Mouse (Mus musculus): Measurements from ENCODE around the gene Hsd3b1. TPM values are rescaled to one million over a fixed set of nuclear protein-coding genes. Genes with fewer than 3 reads are reported as not detected.

Gene Hsd3b1
- polyA plus RNA-seq, 1 experiment from 2014 or later, result not detected

- no peak for TF ChIP-seq CTCF (IDR thresholded peaks at IDR 0.05; ENCODE audit: low read depth)
- Histone ChIP-seq H3K4me3 (ENCODE audit: low read depth, low read length) (no peak overlapping the region), H3K9me3 (ENCODE audit: low read depth, low read length) (no peaks in the 10 kb centered on the region), H3K9ac (no peak overlapping the region), H3K36me3 (ENCODE audit: insufficient read depth) (no peaks in the 10 kb centered on the region), H3K27ac (ENCODE audit: low read depth) (no peak overlapping the region), H3K4me1 (ENCODE audit: insufficient read depth) (no peaks in the 10 kb centered on the region), H3K4me2 (no peak overlapping the region), H3K27me3 (ENCODE audit: insufficient read depth, low read length) (no peaks in the 10 kb centered on the region)
- DNase-seq, result no peak
- ATAC-seq (ENCODE audit: insufficient read depth), result no peak
- 77% methylated on average over 6 of the region's 6 CpGs for WGBS
Observed at GRCm38 (mm10) chr3:98880216-98880615, 20.6 kb upstream of the Hsd3b1 start.

- no peaks in the 10 kb centered on the region for H3K27me3 ChIP-seq (ENCODE audit: insufficient read depth, low read length)
- WGBS, result 87% methylated on average over 2 of the region's 2 CpGs
Observed at GRCm38 (mm10) chr3:98868219-98868618, 8.6 kb upstream of the Hsd3b1 start.

DNA sequence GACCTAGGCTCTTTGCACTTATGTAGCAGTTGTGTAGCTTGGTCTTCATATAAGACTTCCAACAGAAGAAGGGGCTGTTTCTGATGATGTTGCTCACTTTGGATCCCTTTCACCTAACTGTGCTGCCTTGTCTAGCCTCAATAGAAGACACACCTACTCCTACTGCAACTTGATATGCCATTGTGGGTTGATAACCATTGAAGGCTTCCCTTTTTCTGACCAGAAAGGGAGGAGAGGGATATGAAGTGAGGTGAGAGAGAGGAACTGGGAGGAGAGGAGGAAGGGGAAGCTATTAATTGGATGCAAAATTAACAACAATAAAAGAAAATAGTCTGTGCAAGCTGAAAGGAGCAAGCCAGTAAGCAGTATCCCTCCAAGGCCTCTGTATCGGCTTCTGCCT, 3.2 kb upstream of the Hsd3b1 start:
- no peak for DNase-seq
- Histone ChIP-seq H3K4me1 (ENCODE audit: insufficient read depth) (no peaks in the 10 kb centered on the region), H3K9ac (no peak overlapping the region), H3K9me3 (ENCODE audit: low read depth, low read length) (no peaks in the 10 kb centered on the region), H3K27ac (ENCODE audit: low read depth) (no peak overlapping the region), H3K36me3 (ENCODE audit: insufficient read depth) (no peaks in the 10 kb centered on the region), H3K4me2 (no peak overlapping the region), H3K4me3 (ENCODE audit: low read depth, low read length) (no peak overlapping the region), H3K27me3 (ENCODE audit: insufficient read depth, low read length) (no peaks in the 10 kb centered on the region)
- TF ChIP-seq CTCF (IDR thresholded peaks at IDR 0.05; ENCODE audit: low read depth), result no peak
- ATAC-seq (ENCODE audit: insufficient read depth), result no peak
- WGBS, result 86% methylated on average over 1 of the region's 1 CpGs

More at GRCm38 (mm10) chr3:98868219-98868618, 8.6 kb upstream of the Hsd3b1 start:
- Histone ChIP-seq H3K27ac (ENCODE audit: low read depth) (no peak overlapping the region), H3K4me1 (ENCODE audit: insufficient read depth) (no peaks in the 10 kb centered on the region), H3K9me3 (ENCODE audit: low read depth, low read length) (no peaks in the 10 kb centered on the region), H3K9ac (no peak overlapping the region), H3K36me3 (ENCODE audit: insufficient read depth) (no peaks in the 10 kb centered on the region), H3K4me3 (ENCODE audit: low read depth, low read length) (no peak overlapping the region), H3K4me2 (no peak overlapping the region)
- DNase-seq (no peak), ATAC-seq (ENCODE audit: insufficient read depth) (no peak)
- TF ChIP-seq CTCF (IDR thresholded peaks at IDR 0.05; ENCODE audit: low read depth), result no peak

GRCm38 (mm10) chr3:98858051-98858450, 1.5 kb downstream of the Hsd3b1 start:
- TF ChIP-seq CTCF (IDR thresholded peaks at IDR 0.05; ENCODE audit: low read depth), result no peak
- ATAC-seq (ENCODE audit: insufficient read depth) (no peak), DNase-seq (no peak)
- no peak overlapping the region for H3K9ac ChIP-seq
- H3K27ac ChIP-seq (ENCODE audit: low read depth), result no peak overlapping the region
- no peaks in the 10 kb centered on the region for H3K27me3 ChIP-seq (ENCODE audit: insufficient read depth, low read length)
- H3K4me1 ChIP-seq (ENCODE audit: insufficient read depth), result no peaks in the 10 kb centered on the region
- no peak overlapping the region for H3K4me3 ChIP-seq (ENCODE audit: low read depth, low read length)
- no peak overlapping the region for H3K4me2 ChIP-seq
- H3K9me3 ChIP-seq (ENCODE audit: low read depth, low read length), result no peaks in the 10 kb centered on the region
- 44% methylated on average over 2 of the region's 2 CpGs for WGBS
- no peaks in the 10 kb centered on the region for H3K36me3 ChIP-seq (ENCODE audit: insufficient read depth)

DNA sequence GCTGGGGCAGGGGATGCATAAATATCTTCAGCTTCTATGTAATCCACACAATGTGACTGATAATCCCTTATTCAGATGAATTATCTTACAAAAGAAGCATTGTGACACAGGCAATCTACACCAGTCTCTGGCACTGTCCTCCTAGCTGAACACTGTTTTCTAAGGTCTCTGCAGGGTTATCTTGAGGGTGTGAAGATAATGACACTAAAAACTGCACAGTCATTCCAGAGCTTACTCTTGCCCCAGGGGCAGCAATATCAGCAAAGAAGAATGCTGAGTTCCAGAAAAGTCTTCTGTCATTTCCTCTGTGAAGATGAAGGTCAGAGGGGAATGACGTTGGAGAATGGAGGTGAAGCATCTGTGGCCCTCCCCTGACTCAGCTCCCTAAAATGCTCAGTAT, 2.7 kb downstream of the Hsd3b1 start:
- Histone ChIP-seq H3K4me3 (ENCODE audit: low read depth, low read length) (no peak overlapping the region), H3K27me3 (ENCODE audit: insufficient read depth, low read length) (no peaks in the 10 kb centered on the region), H3K4me2 (no peak overlapping the region), H3K36me3 (ENCODE audit: insufficient read depth) (no peaks in the 10 kb centered on the region), H3K27ac (ENCODE audit: low read depth) (no peak overlapping the region), H3K9me3 (ENCODE audit: low read depth, low read length) (no peaks in the 10 kb centered on the region), H3K4me1 (ENCODE audit: insufficient read depth) (no peaks in the 10 kb centered on the region), H3K9ac (no peak overlapping the region)
- ATAC-seq (ENCODE audit: insufficient read depth), result no peak
- no peak for TF ChIP-seq CTCF (IDR thresholded peaks at IDR 0.05; ENCODE audit: low read depth)
- WGBS, result 29% methylated on average over 1 of the region's 1 CpGs
- DNase-seq, result no peak

GRCm38 (mm10) chr3:98855160-98855559, 4.4 kb downstream of the Hsd3b1 start:
- ATAC-seq (ENCODE audit: insufficient read depth), result peak; percentile 41; the same call in 1 of the 2 replicates
- no peaks in the 10 kb centered on the region for H3K9me3 ChIP-seq (ENCODE audit: low read depth, low read length)

DNA sequence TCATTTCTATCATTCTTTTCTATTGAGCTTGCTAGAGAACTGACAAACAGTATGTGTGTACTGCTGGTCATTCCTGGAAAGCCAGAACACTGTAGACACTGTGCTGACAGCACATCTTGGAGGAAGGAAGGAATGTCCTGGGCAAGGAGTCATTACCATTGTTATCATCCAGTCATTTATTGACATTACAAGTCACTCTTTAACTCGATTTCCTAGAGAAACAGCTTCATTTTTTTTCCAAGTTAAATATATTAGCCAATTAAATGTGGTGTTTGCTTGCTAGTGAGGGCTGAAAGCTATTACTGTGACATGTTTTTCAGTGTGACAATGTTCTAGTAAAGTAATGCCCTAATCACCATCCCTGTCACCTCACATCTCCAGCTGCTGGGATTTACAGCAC, 5.9 kb downstream of the Hsd3b1 start:
- Histone ChIP-seq H3K9ac (no peak overlapping the region), H3K36me3 (ENCODE audit: insufficient read depth) (no peaks in the 10 kb centered on the region), H3K4me3 (ENCODE audit: low read depth, low read length) (no peak overlapping the region), H3K27me3 (ENCODE audit: insufficient read depth, low read length) (no peaks in the 10 kb centered on the region), H3K4me1 (ENCODE audit: insufficient read depth) (no peaks in the 10 kb centered on the region), H3K4me2 (no peak overlapping the region), H3K9me3 (ENCODE audit: low read depth, low read length) (no peaks in the 10 kb centered on the region), H3K27ac (ENCODE audit: low read depth) (no peak overlapping the region)
- TF ChIP-seq CTCF (IDR thresholded peaks at IDR 0.05; ENCODE audit: low read depth), result no peak
- WGBS, result 24% methylated on average over 1 of the region's 1 CpGs
- no peak for ATAC-seq (ENCODE audit: insufficient read depth)
- no peak for DNase-seq

More at GRCm38 (mm10) chr3:98855160-98855559, 4.4 kb downstream of the Hsd3b1 start:
- DNase-seq, result no peak
- no peaks in the 10 kb centered on the region for H3K36me3 ChIP-seq (ENCODE audit: insufficient read depth)
- no peaks in the 10 kb centered on the region for H3K27me3 ChIP-seq (ENCODE audit: insufficient read depth, low read length)
- H3K4me1 ChIP-seq (ENCODE audit: insufficient read depth), result no peaks in the 10 kb centered on the region
- no peak overlapping the region for H3K4me2 ChIP-seq
- no peak for TF ChIP-seq CTCF (IDR thresholded peaks at IDR 0.05; ENCODE audit: low read depth)
- 55% methylated on average over 3 of the region's 3 CpGs for WGBS
- H3K4me3 ChIP-seq (ENCODE audit: low read depth, low read length), result no peak overlapping the region
- H3K27ac ChIP-seq (ENCODE audit: low read depth), result no peak overlapping the region
- H3K9ac ChIP-seq, result no peak overlapping the region

DNA sequence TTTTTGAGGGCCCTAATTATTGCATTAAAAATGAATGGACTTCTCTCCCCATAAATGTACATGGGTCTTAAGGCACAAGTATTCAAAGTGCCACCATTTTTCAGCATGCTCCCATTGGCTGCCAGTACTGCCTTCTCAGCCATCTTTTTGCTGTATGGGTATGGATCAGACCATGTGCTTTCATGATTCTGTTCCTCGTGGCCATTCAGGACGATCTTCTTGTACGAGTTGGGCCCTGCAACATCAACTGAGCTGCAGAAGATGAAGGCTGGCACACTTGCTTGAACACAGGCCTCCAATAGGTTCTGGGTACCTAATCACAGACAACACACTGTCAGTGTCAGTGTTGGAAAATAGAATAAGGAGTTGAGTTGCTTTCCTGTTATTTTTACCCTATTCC, 6.5 kb downstream of the Hsd3b1 start:
- no peak overlapping the region for H3K4me3 ChIP-seq (ENCODE audit: low read depth, low read length)
- H3K9me3 ChIP-seq (ENCODE audit: low read depth, low read length), result no peaks in the 10 kb centered on the region
- no peak for DNase-seq
- H3K36me3 ChIP-seq (ENCODE audit: insufficient read depth), result no peaks in the 10 kb centered on the region
- no peak overlapping the region for H3K27ac ChIP-seq (ENCODE audit: low read depth)
- H3K9ac ChIP-seq, result no peak overlapping the region
- 78% methylated on average over 3 of the region's 3 CpGs for WGBS
- no peak overlapping the region for H3K4me2 ChIP-seq
- H3K27me3 ChIP-seq (ENCODE audit: insufficient read depth, low read length), result no peaks in the 10 kb centered on the region
- no peak for ATAC-seq (ENCODE audit: insufficient read depth)
- TF ChIP-seq CTCF (IDR thresholded peaks at IDR 0.05; ENCODE audit: low read depth), result no peak
- H3K4me1 ChIP-seq (ENCODE audit: insufficient read depth), result no peaks in the 10 kb centered on the region

Measured in lung, embryonic 14.5 days (tissue).